Mouse (Mus musculus): Measurements from ENCODE around the gene Ptpn23. TPM values are rescaled to one million over a fixed set of nuclear protein-coding genes. Genes with fewer than 3 reads are reported as not detected.

The Ptpn23 gene
- total RNA-seq (2014; rRNA removed; ENCODE audit: low replicate concordance) (7.3 and 16.4 TPM in 2 replicates), polyA plus RNA-seq (2015; fragmentation: Nextera tagmentation; extraction: Ambion mirVana) (6.7 TPM in 2 replicates)

DNA sequence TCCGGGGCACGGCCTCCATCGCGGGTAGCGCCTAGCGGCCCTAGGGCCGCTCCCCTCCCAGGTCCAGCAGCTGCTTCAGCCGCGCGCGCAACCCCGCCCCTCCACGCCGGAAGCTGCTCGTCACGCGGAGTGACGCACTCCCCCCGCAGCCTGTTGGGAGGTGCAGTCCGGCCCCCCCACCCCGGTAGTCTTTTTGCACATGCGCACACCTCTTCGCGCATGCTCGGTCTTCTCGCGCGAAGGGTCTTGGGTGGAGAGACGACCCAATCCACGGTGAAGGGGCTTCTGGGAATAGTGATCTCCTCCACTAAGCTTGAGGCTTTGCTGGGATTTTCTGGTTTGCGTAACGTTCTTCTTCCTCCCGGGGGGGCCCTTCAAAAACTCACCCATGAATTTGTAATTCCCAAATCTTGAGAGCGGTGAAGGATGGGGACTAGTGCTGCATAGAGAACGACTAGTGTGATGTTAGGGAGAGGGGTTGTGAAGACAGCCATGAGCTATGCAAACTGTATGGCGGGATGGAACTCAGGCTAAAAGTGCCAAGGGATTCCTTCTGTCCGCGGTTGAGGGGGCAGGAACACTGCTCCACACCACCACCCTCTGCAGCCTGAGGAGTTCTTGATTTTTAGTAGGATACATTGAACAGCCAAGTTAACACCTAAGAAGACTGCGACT, at the start of gene Ptpn23:
Gene Ptpn23, minus strand, starts transcription at position 115 of the 675 bp plus-strand sequence.
- Histone ChIP-seq H3K4me3 (ENCODE audit: low read depth, low read length) (peak within 1 kb of the TSS; percentile 87), H3K4me1 (ENCODE audit: control insufficient read depth, insufficient read depth) (peaks cover 11% of the 10 kb centered on the region), H3K27me3 (ENCODE audit: control insufficient read depth, insufficient read depth, low read length) (no peaks in the 10 kb centered on the region), H3K27ac (ENCODE audit: low read depth) (peak within 1 kb of the TSS; percentile 87), H3K9ac (replicated peaks; ENCODE audit: low read depth, low read length) (peak within 1 kb of the TSS; percentile 77), H3K4me2 (ENCODE audit: low read depth, low read length) (peak within 1 kb of the TSS; percentile 79), H3K36me3 (replicated peaks; ENCODE audit: control insufficient read depth, insufficient read depth, low read length) (no peaks in the 10 kb centered on the region), H3K9me3 (replicated peaks; ENCODE audit: control insufficient read depth, low read length) (no peaks in the 10 kb centered on the region)
- TF ChIP-seq EP300 (IDR thresholded peaks at IDR 0.05; ENCODE audit: low read depth) (peak; percentile 83), CTCF (IDR thresholded peaks at IDR 0.05; ENCODE audit: low read depth) (no peak)
- 1% methylated on average over 39 of the region's 39 CpGs for WGBS
- DNase-seq (ENCODE audit: low spot score) = peak; percentile 95
- ATAC-seq (ENCODE audit: insufficient read depth, low read depth) = peak; percentile 94

DNA sequence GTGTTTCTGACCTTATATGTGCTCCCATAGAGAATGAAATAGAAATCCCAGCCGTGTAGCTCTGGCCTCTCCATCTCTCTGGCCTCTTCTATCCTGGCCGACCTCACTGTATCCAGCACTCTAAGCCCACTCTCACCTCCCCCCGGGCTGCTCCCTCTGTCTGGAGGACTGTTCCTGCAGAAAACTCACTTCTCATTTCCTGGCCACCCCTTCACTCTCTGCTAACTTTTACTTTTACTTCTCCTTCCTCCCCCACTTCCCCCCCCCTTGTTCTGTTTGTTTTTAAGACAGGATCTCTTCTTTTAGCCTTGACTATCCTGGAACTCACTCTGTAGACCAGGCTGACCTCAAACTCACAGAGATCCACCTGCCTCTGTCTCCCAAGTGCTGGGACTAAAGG, 44.5 kb upstream of the Ptpn23 start:
- WGBS = 57% methylated on average over 3 of the region's 3 CpGs
- Histone ChIP-seq H3K4me1 (ENCODE audit: control insufficient read depth, insufficient read depth) (no peaks in the 10 kb centered on the region), H3K4me2 (ENCODE audit: low read depth, low read length) (no peak overlapping the region), H3K27me3 (ENCODE audit: control insufficient read depth, insufficient read depth, low read length) (no peaks in the 10 kb centered on the region), H3K9ac (replicated peaks; ENCODE audit: low read depth, low read length) (no peak overlapping the region), H3K27ac (ENCODE audit: low read depth) (no peak overlapping the region), H3K4me3 (ENCODE audit: low read depth, low read length) (no peak overlapping the region), H3K9me3 (replicated peaks; ENCODE audit: control insufficient read depth, low read length) (no peaks in the 10 kb centered on the region), H3K36me3 (replicated peaks; ENCODE audit: control insufficient read depth, insufficient read depth, low read length) (peaks cover 16% of the 10 kb centered on the region)
- TF ChIP-seq EP300 (IDR thresholded peaks at IDR 0.05; ENCODE audit: low read depth) = no peak
- TF ChIP-seq CTCF (IDR thresholded peaks at IDR 0.05; ENCODE audit: low read depth) = no peak
- DNase-seq (ENCODE audit: low spot score) (no peak), ATAC-seq (ENCODE audit: insufficient read depth, low read depth) (no peak)

DNA sequence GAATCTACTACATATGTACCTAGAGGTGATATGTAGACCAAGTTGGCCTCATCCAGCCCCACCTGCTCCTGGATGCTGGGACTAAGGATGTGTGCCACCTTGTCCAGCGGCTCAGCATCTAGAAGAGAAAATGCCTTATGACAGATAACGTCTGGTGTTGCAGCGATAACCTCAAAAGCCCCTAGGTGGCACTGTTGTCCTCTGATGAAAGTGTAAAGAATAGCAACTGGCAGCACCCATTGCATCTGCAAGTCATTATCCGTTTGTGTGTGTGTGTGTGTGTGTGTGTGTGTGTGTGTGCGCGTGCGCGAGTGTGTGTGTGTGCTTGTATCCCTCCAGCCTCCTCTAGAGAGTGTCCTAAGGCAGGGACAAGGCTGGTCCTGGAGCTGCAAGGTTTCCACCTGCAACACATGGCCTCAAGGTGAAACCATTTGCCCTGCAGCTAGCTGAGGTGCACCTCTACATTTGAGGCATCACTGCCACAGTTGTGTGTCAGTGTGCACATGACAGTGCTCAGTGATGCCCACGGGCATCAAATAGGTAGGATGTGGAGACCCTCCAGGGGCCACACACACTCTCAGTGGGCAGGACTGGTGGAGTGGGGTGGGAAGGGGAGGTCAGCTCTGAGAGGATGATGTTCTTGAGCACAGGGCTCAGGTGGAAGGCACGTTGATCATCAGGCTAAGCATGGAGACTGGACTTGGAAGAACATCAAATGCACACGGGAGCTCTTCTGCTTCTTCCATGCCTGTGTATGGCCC, 41.0 kb upstream of the Ptpn23 start:
- TF ChIP-seq EP300 (IDR thresholded peaks at IDR 0.05; ENCODE audit: low read depth) = no peak
- peak; percentile 82 for TF ChIP-seq CTCF (IDR thresholded peaks at IDR 0.05; ENCODE audit: low read depth)
- no peaks in the 10 kb centered on the region for H3K27me3 ChIP-seq (ENCODE audit: control insufficient read depth, insufficient read depth, low read length)
- no peak overlapping the region for H3K27ac ChIP-seq (ENCODE audit: low read depth)
- peak; percentile 83 for ATAC-seq (ENCODE audit: insufficient read depth, low read depth)
- no peak overlapping the region for H3K4me3 ChIP-seq (ENCODE audit: low read depth, low read length)
- H3K4me1 ChIP-seq (ENCODE audit: control insufficient read depth, insufficient read depth) = no peaks in the 10 kb centered on the region
- H3K4me2 ChIP-seq (ENCODE audit: low read depth, low read length) = no peak overlapping the region
- peaks cover 9% of the 10 kb centered on the region; the same call in 1 of the 2 replicates for H3K36me3 ChIP-seq (replicated peaks; ENCODE audit: control insufficient read depth, insufficient read depth, low read length)
- 23% methylated on average over 11 of the region's 11 CpGs for WGBS
- peak; percentile 76 for DNase-seq (ENCODE audit: low spot score)
- H3K9ac ChIP-seq (replicated peaks; ENCODE audit: low read depth, low read length) = no peak overlapping the region
- no peaks in the 10 kb centered on the region for H3K9me3 ChIP-seq (replicated peaks; ENCODE audit: control insufficient read depth, low read length)

DNA sequence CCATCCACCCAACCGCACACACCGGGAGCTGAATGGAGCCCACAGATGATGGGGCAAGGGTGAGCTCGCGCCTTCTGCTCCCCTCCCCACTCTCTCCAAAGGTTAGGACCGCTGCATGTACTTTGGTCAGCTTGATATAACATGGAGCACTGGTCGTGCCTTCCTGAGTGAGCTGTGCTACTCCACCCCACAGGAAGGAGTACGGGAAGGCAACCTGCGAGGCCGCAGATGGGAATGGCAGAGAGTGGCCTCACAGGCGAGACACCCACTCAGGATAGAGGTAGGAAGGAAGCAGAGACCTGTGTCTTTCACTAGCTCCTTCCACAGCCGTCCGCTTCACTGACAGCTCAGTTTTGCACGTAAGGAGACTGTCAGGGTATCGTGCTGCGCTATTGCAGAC, 40.3 kb upstream of the Ptpn23 start:
- H3K4me1 ChIP-seq (ENCODE audit: control insufficient read depth, insufficient read depth) = no peaks in the 10 kb centered on the region
- WGBS = 73% methylated on average over 15 of the region's 15 CpGs
- H3K27me3 ChIP-seq (ENCODE audit: control insufficient read depth, insufficient read depth, low read length) = no peaks in the 10 kb centered on the region
- no peak overlapping the region for H3K4me3 ChIP-seq (ENCODE audit: low read depth, low read length)
- H3K9ac ChIP-seq (replicated peaks; ENCODE audit: low read depth, low read length) = no peak overlapping the region
- TF ChIP-seq CTCF (IDR thresholded peaks at IDR 0.05; ENCODE audit: low read depth) (no peak), EP300 (IDR thresholded peaks at IDR 0.05; ENCODE audit: low read depth) (no peak)
- no peaks in the 10 kb centered on the region for H3K9me3 ChIP-seq (replicated peaks; ENCODE audit: control insufficient read depth, low read length)
- H3K27ac ChIP-seq (ENCODE audit: low read depth) = no peak overlapping the region
- peaks cover 9% of the 10 kb centered on the region; the same call in 1 of the 2 replicates for H3K36me3 ChIP-seq (replicated peaks; ENCODE audit: control insufficient read depth, insufficient read depth, low read length)
- H3K4me2 ChIP-seq (ENCODE audit: low read depth, low read length) = no peak overlapping the region
- ATAC-seq (ENCODE audit: insufficient read depth, low read depth) (no peak), DNase-seq (ENCODE audit: low spot score) (no peak)

DNA sequence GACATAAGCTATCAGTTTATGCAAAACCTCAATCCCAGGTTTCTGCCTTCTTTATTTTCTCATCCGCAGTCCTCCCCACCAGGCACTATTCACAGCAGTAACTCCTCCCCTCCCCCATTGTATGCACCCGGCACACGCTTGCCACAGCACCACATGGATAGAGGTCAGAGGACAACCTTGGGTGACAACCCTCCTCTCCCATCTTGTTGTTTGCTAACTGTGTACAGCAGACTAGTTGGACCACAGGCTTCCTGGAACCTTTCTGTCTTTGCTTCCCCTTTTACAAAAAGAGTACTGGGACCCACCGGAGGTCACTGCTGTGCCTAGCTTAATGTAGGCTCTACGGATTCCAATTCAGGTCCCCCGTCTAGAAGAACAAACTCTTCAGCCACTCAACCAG, 32.5 kb upstream of the Ptpn23 start:
- no peak for TF ChIP-seq CTCF (IDR thresholded peaks at IDR 0.05; ENCODE audit: low read depth)
- WGBS = 90% methylated on average over 6 of the region's 6 CpGs
- Histone ChIP-seq H3K4me3 (ENCODE audit: low read depth, low read length) (no peak overlapping the region), H3K4me1 (ENCODE audit: control insufficient read depth, insufficient read depth) (no peaks in the 10 kb centered on the region), H3K9ac (replicated peaks; ENCODE audit: low read depth, low read length) (no peak overlapping the region), H3K27ac (ENCODE audit: low read depth) (no peak overlapping the region), H3K4me2 (ENCODE audit: low read depth, low read length) (no peak overlapping the region), H3K36me3 (replicated peaks; ENCODE audit: control insufficient read depth, insufficient read depth, low read length) (peaks cover 36% of the 10 kb centered on the region; the same call in 1 of the 2 replicates), H3K9me3 (replicated peaks; ENCODE audit: control insufficient read depth, low read length) (no peaks in the 10 kb centered on the region), H3K27me3 (ENCODE audit: control insufficient read depth, insufficient read depth, low read length) (no peaks in the 10 kb centered on the region)
- ATAC-seq (ENCODE audit: insufficient read depth, low read depth) = no peak
- DNase-seq (ENCODE audit: low spot score) = no peak

Data from heart, postnatal 0 days (tissue).